Mouse (Mus musculus) G1E-ER4 (cell line): ENCODE measurements around the gene Tmem255b. TPM values are rescaled to one million over a fixed set of nuclear protein-coding genes. Genes with fewer than 3 reads are reported as not detected.

Source experiments
- GATA1 ChIP-seq: IDR thresholded peaks from one replicate; pipeline ENCODE4 v1.8.0; 2012; ENCODE audit warnings: low read length, inconsistent platforms
- polyA plus RNA-seq: library from polyadenylated mRNA; stranded (reverse); fragments of >175 nt; gene quantifications from 2 replicates; pipeline ENCODE4 v1.2.3, GENCODE M21; 2012

Gene Tmem255b
- polyA plus RNA-seq, 1 experiment = not detected

- no peak for TF ChIP-seq GATA1
These were observed 69.1 kb downstream of the Tmem255b start for GRCm38 (mm10) chr8:13503936-13504606.

GRCm38 (mm10) chr8:13504894-13505674, 70.1 kb downstream of the Tmem255b start:
- TF ChIP-seq GATA1 = no peak

GRCm38 (mm10) chr8:13506849-13507248, 71.9 kb downstream of the Tmem255b start:
- no peak for TF ChIP-seq GATA1

GRCm38 (mm10) chr8:13507284-13507937, 72.4 kb downstream of the Tmem255b start:
- TF ChIP-seq GATA1 = no peak

GRCm38 (mm10) chr8:13512016-13512415, 77.0 kb downstream of the Tmem255b start:
- TF ChIP-seq GATA1 = no peak

- TF ChIP-seq GATA1 = no peak
These were observed 77.7 kb downstream of the Tmem255b start for GRCm38 (mm10) chr8:13512677-13513076.

- no peak for TF ChIP-seq GATA1
These were observed 78.8 kb downstream of the Tmem255b start for GRCm38 (mm10) chr8:13513556-13514370.

GRCm38 (mm10) chr8:13516011-13516442, 81.0 kb downstream of the Tmem255b start:
- TF ChIP-seq GATA1 = no peak

GRCm38 (mm10) chr8:13516728-13517127, 81.7 kb downstream of the Tmem255b start:
- no peak for TF ChIP-seq GATA1

- TF ChIP-seq GATA1 = no peak
These were observed 82.3 kb downstream of the Tmem255b start for GRCm38 (mm10) chr8:13517284-13517781.

Other genes starting within 250 kb of the Tmem255b start
- gene Grtp1, start 234.6 kb upstream of the Tmem255b start, polyA plus RNA-seq = 13.3 and 13.6 TPM in 2 replicates
- 0.03 TPM in 1 of 2 replicates, not detected in the other for gene Adprhl1, start 181.0 kb upstream of the Tmem255b start, polyA plus RNA-seq
- gene Dcun1d2, start 147.1 kb upstream of the Tmem255b start, polyA plus RNA-seq = 2.4 and 4.0 TPM in 2 replicates
- gene Tmco3, start 147.0 kb upstream of the Tmem255b start, polyA plus RNA-seq = 7.5 and 9.8 TPM in 2 replicates
- gene Tfdp1, start 96.4 kb upstream of the Tmem255b start, polyA plus RNA-seq = 30.3 and 62.9 TPM in 2 replicates
- not detected in 2 replicates for gene Atp4b, start 38.4 kb upstream of the Tmem255b start, polyA plus RNA-seq
- not detected in 2 replicates for gene Grk1, start 30.1 kb upstream of the Tmem255b start, polyA plus RNA-seq
- not detected in 2 replicates for gene Gas6, start 59.3 kb downstream of the Tmem255b start, polyA plus RNA-seq
- gene 1700029H14Rik, start 127.3 kb downstream of the Tmem255b start, polyA plus RNA-seq = not detected in 2 replicates
- 0.02 TPM in 1 of 2 replicates, not detected in the other for gene Rasa3, start 242.4 kb downstream of the Tmem255b start, polyA plus RNA-seq